Mouse (Mus musculus) gastrocnemius, adult 8-10 months (tissue): Measurements from ENCODE around the gene Hist1h2be. TPM values are rescaled to one million over a fixed set of nuclear protein-coding genes. Genes with fewer than 3 reads are reported as not detected.

ENCODE experiments used
- DNase-seq, 2 experiments: peaks; one replicate each; pipeline ENCODE4 v3.0.0; 2022; ENCODE audit warnings: low spot score in 2 of 2
- total RNA-seq, 4 experiments: library from RNA; stranded (reverse); gene quantifications; 2 replicates each; pipeline ENCODE4 v1.2.4; 2022

Gene Hist1h2be
- total RNA-seq: 10 to 100 TPM; 12.0 to 16.1 (median 12.9) TPM

DNA sequence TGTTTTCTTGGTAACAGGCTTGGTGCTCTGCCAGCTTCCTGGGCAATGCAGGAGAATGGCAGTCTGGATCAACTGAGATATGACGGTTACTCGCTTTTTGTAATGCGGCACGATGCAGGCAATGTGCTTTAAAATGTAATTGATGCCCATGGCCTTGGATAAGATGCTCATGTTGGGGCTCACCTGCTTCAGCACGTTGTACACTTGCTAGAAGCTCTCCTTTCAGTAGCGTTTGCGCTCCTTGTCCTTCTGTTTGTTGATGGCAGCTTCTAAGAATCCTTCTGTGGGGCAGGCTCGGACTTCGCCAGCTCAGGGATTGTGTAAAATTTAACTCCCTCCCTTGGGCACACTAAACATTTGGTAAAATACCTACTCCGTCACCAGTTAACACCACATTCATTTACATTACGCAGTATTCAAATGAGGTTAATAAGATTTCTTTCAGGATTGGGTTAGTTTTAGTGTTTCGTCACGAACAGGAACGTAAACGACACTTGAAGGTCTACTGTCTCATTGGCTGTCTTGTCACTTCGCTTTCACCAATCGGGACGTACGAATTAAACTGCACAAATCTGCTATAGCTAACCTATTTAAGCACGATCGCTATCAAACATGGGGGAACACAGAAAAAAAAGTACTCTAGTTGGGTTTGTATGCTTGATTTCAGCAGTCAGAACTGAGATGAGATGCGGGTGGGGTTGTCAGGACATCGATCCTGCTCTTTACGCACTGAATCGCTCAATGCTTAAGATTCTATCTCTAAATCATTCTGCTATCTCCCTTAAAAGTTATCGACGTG is at the start of gene Hist1h2be:
Gene Hist1h2be, minus strand, starts transcription at position 392 of the 799 bp plus-strand sequence.
- DNase-seq: peak; percentile 11 to 36

DNA sequence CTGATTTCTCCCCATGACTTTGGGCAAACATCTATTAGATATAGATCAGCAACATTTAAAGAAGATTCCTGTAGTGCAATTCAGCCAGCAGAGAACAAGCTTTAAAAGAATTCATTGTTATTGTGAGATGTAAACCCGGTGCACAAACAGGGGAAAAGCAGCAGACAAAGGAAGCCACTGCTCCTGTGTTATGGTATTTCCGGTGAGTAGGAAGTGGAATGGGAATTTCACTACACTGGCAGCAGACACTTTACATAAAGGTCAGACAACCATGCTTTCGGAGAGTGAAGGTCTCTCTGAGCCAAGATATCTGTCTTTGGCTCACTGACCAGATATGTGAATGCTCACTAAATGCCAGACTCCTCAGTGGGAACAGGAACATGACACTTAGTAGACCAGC is 41.6 kb upstream of the Hist1h2be start:
- DNase-seq: no peak

DNA sequence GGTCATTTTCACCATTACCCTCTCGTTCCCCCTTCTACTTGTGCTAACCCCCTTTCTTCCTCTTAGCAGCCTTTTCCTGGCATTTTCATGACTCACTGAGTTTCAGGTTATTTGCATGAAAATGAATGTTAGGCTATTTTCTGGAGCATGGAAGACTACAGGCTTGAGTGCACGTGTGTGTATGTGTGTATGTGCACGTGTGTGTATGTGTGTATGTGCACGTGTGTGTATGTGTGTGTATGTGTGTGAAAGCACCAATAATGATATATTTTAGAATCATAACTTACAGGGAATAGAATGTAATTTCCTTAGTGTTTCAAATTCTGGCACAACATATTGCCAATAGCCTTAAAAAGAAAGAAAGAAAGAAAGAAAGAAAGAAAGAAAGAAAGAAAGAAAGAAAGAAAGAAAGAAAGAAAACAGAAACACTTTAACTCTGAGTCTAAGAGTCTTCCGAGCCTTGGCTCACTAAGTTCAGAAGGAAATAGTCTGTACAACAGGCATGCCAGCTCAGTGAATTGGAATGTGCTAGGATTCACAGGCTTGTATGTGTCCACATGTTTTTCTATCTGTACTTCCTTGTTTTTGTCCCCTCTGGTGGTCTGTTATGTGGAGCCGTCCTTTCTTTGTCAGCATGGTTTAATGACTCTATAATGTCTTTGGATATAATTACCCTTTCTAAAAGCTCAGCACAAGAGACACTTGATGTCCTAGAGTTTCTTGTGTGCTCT is 38.9 kb upstream of the Hist1h2be start:
- no peak for DNase-seq

DNA sequence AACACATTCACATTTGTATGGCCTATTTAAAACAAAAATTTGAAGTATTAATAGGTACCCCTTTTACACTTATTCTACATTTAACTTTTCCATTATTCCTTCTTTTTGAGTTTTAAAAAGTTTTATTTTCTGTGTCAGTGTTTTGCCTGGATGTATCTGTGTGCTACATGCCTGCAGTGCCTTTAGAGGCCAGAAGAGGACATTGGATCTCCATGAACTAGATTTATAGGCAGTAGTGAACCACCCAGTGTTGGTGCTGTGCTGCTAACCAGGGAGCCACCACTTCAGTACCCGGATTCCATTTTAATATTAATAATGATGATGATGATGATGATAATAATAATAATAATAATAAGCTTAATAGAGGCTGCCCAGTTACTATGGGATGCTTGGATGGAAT is 9.7 kb upstream of the Hist1h2be start:
- DNase-seq: no peak

DNA sequence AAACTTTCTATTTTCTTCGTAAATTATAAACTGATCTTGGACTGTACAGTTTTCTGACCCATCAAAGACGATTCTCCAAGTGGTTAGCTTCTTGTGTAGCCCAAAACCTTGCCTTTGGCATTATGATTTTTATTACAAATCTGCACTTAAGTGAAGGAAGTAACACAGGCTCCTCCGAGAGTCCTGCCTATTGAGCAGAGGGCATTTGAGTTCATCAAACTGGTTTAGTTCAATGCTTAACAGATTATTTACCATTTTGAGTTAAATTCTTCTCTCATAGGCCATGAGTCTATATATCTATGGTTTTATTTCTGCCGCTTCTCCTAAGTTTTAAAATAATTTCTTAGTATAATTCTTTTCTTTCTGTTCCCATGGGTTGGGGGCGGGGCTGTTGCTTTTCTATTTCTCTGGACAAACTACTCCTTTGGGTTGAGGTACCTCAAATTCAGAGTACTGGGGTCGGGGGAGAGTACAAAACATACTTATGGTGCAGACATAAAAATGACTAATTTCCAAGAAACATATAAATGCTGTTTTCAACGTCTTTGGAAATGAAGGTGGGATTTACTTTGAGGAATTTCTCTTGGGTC is 2.0 kb upstream of the Hist1h2be start:
- no peak for DNase-seq

DNA sequence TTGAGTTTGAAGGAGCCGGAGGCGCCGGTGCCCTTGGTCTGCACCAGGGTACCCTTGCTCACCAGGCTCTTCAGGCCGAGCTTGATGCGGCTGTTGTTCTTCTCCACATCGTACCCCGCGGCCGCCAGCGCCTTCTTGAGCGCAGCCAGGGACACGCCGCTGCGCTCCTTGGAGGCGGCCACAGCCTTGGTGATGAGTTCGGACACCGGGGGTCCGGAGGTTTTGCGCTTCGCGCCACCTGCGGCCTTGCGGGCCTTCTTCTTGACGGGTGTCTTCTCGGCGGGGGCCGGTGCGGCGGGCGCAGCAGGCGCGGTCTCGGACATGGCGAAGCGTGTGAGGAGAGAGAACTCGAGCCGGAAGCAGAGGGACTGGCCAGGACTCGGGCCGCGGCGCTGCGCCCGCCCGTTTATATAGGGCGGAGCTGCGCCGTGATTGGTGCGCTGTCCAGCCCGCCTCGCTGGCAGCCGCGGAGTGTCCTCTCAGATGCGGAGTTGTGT is 1.3 kb upstream of the Hist1h2be start, which contains the start of gene Hist1h1e:
Gene Hist1h1e, minus strand, starts transcription at position 384 of the 497 bp plus-strand sequence.
- peak; percentile 75 to 79 for DNase-seq

DNA sequence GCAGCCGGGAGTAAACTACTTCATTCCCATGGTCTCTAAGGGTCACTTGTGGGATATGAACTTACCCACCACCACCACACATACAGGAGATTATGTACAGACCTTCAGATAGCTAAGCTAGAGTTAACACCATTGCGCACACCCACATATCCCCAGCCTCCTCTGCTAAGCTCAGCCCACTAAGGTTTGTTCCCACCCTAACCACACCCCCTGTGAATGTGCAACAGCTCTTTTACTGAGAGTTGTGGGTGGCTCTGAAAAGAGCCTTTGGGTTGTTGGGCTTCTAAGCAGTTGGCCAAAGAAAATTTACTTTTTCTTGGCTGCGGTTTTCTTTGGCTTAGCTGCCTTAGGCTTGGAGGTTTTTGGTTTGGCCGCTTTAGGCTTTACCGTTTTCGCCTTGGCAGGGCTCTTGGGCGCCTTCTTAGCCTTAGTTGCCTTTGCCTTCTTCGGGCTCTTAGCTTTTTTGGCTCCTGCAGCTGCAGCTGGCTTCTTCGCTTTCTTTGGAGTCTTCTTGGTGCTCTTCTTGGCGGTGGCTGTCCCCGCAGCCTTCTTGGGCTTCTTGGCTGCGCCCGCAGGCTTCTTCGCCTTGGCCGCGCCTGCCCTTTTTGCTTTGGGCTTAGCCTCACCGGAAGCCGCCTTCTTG is 729 bp upstream of the Hist1h2be start:
- peak; percentile 35 to 47 for DNase-seq

DNA sequence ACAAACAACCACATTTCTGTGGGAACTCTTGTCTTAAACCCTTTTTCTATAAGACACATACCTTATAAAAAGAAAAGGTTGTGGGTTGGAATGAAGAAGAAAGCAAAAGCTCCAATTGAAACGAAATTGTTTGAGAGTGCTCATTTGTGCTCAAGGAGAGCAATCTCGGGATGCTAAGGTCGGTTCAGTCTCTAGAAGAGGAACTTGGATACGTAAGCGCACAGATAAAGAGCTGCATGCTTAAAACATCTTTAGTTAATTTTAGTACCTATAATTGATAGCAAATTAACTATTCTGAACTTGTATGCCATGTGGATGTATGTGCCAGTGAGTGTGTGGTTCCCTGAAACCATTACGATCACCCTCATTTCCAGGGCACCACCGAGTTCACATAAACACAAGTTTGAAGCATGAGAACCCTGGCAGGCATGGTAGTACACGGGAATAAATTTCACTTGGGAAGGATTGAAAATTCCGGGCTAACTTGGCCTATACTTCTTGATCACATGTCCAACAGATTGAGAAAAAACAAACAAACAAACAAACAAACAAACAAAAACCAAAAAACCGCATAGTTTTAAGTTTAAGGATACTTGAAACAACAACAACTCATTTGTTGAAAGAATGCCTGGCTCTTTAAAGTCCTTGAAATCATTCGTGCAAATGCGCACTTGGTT is 730 bp downstream of the Hist1h2be start:
- no peak for DNase-seq

DNA sequence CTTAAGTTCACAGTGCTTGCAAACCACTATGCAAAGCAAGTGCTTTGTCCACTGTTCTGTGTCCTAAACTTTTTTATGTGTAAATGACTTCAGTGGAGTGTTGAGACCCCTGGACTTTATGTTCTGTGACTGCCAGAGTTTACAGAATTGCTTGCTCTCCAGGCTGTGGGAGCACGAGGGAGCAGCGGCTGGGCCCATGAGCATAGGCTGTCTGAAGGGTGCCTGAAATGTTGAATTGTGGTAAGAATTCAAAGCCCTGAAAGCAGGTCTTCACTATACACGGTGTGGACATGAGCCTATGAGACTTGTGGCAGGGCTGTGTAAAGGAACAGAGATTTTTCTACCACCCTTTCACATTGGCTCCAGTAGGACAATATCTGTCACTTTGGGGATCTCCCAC is 9.3 kb downstream of the Hist1h2be start:
- DNase-seq: no peak

DNA sequence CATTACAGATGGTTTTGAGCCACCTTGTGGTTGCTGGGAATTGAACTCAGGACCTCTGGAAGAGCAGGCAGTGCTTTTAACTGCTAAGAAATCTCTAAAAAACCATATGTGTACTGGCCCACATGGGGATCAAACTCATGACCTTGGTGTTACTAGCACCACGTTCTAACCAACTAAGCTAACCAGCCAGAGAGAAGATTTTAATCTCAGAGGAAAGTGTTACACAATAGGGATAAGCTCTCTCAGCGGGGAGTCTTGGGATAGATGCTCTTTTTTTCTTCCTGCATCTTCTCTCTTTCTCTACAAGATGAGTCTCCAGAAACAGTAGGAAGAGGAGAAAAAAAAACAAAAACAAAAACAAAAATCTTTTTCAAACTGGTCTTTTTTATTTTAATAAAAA is 10.5 kb downstream of the Hist1h2be start:
- no peak for DNase-seq

DNA sequence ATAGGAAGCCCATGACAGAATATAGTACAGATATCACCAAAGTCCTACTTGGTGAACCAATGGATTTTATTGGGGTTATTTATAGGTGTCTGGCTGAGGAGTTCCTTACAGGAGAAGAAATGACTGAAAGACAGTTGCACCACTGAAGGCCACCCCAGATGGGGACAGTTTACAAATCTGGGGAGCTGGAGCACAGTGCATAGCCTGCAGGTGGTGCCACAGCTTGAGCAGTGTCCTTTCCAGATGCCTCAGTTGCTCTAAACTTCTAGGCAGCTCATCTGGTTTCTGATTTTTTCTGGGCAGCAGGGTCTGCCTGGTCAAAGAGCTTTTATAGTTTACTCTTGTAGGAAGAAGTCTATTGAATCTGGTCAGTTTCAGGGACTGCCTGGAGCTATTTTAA is 11.1 kb downstream of the Hist1h2be start:
- no peak for DNase-seq

DNA sequence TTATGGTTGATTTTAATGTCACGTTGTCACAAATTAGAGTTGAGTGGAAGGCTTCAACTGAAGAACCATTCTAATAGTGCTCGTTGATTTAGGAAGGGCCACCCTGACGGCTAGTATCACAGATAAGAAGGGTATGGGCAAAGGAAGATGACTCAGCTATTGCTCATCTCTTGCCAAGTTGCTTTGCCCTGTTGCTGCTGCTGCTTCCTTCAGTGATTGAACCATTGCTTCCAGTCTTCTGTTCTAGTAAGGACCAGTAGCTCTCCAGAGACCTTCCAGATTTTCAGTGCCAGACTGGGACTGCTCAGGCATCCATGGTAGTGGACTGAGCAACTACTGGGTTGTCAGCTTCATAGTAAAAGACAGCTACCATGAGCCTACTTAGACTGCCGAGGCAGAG is 11.7 kb downstream of the Hist1h2be start:
- DNase-seq: no peak

DNA sequence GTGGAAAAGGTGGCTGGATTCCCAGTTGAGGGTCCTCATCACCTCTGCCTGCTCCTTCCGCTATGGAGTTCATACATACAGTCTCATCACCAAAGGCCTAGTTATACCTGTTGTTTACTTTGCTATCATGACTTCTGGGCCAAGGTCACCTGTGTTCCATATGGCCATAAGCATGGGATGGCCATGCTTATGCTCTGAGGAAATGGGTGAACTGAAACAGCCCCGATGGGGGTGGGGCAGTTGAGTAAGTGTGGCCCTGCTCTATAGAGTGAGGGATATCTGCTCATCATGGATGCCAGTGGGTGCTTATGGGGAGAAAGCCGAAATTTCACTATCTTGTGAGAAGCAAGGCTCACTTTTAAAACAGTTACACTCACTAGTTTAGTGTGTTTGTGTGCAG is 15.9 kb downstream of the Hist1h2be start:
- no peak for DNase-seq

DNA sequence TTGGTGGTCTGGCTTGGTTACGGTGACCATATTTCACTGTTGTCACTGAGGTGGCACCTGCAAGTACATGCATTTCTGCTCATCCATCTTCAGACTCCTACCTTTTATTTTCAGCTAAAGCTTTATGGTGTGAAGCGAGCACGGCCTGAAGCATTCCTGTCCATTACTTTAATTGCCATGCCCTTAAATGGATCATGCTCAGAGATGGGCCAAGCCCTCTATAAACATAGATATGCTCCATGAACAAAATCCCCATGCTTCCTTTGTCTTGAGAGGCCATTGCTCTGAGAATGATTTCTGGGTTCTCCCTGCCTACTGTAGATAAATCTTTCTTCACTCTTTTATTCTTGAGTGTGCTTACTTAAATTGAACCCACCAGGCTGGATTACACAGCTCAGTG is 16.5 kb downstream of the Hist1h2be start:
- DNase-seq: no peak

DNA sequence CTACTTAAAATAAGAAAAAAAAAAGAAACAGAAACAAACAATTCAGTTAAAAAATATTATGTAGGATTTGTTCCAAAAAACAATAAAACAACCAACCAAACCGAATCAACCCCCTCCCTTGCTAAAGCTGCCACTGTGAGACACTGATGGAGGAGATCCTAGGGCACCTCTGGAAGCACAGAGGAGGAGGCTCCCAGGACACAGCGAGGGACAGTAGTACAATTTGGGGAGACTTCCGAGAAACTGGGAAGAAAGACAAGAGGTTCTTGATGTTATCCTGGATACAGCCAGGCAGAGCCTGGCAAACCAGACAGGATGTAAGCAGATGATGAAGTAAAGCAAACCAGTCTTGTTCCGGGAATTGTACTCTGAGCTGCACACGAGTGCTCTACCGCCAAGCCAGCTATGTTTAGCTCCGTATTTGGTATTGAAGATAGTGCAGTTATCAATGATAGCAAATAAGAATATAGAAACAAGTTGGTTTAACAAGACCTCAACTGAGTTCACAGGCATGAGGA is 17.7 kb downstream of the Hist1h2be start:
- DNase-seq: no peak

DNA sequence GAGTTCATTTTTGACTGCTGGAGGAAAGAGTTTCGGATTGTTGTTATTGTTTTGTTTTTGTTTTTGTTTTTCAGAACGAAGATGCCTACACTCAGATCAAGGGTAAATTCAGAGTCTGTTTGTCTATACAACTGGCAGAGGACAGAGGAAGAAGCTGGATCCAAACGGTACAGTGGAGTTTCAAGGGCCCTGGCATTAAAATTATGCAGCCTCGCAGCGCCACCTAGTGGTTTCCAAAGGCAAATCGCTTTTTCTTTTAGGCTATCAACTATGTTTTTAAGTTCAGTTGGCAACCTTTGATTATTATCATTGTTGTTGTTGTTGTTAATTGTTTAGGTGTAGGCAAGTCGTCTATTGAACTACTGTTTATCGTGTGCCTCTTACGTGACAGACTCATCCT is 23.0 kb downstream of the Hist1h2be start:
- DNase-seq: peak in 1 of 2 experiments; percentile 12

DNA sequence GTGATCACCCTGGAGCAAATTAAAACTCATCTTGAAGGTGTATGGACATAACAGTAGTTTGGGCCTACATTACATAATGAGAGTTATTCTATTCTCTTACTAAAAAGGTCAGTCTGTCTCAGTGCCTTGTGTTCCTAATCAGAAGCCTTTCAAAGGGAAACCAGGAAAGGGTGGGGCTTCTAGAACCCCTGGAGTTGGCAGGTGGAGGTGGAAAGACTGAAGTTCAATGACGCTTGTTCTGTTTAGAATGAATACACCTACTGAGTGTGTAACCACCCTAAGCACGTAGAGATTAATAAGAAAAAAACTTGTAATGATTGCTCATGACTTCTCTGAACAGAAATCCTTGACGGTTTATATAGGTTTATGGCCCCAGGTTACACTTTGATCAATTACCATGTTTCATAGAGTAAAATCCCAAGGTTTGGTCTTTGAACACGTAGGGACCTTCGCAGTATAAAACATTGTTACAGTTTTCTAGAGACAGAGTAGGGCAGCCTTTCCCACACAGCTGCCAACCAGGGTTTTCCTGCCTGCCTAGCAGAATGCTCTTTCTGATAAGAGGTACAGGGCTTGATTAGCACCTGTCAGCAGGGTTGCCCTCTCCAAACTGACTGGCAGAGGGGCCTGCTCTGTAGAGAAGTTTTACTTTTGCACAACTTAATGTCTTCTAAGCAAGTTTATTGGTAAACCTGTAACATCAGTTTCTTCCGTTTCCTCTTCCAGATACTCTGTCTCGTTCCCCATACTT is 25.1 kb downstream of the Hist1h2be start:
- no peak for DNase-seq

DNA sequence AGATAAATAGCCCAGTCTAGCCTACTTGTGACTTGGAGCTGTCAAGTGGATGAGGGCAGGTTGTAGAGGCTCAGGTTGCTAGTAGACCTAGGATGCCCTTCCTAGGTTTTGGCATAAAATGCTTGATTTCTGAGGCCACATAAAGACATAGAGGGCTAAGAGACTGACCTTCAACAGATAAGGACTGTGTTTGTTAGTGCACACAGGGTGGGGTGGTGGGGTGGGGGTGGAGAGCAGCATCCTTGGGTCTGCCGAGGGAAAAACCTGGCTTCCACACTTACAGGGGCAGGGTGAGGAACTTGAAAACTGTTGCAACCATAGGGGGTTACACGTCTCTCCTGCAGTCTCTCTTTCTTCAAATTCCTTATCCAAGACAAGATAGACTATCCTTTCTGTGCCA is 25.7 kb downstream of the Hist1h2be start:
- DNase-seq: no peak

DNA sequence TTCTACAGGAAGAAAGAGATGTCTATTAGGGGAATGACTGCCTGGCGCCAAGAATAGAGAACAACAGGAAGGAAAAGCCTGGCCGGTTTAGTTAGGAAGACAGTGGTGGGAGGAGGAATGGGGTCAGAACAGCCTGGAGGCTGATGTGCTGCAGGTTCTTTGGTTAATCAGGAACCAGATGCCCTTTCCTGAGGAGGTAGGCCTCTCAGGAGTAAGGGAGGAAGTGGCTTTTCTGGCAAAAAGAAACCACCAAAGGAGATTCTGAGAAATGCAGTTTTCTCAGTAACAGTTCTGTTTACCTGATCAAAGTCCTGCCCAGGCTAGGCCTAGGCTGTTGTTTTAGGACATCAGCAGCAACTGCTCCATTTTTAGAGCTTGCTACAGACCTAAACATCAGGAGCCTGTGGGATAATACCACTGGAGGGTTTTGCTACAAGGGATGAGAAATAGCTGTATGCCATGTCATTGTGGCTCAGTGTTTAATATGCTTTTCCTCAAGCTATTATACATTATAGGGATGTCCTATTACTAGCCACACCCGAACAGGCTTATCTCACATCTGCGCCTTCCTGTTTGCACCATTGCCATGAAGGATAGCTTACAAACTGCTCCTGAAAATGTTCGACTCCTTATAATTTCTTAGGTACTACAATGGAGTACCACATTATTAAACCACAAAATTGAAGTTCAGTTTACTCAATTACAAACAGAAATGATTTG is 27.7 kb downstream of the Hist1h2be start:
- no peak for DNase-seq
